Mouse (Mus musculus) CH12.LX (cell line): ENCODE measurements around the gene 4930442H23Rik. TPM values are rescaled to one million over a fixed set of nuclear protein-coding genes. Genes with fewer than 3 reads are reported as not detected.

ENCODE experiments used
- DNase-seq: peaks from one replicate; pipeline ENCODE4 v3.0.0-alpha.2; 2013; ENCODE audit errors: extremely low read depth
- H3K27ac ChIP-seq: 2 replicates; pipeline ENCODE4 v1.5.1; 2012; ENCODE audit warnings: low read depth, mild to moderate bottlenecking, control low read depth, moderate library complexity; ENCODE audit not compliant: insufficient read depth
- H3K27me3 ChIP-seq: replicated peaks from 2 replicates; pipeline ENCODE3; 2012; ENCODE audit warnings: inconsistent platforms
- H3K36me3 ChIP-seq, 2 experiments: replicated peaks in 1 of 2; 2 replicates each; pipeline versions ENCODE3 to v1.6.1; 2012; ENCODE audit warnings: inconsistent platforms in 1 of 2, low read length in 1 of 2, mild to moderate bottlenecking in 1 of 2, mixed read lengths in 1 of 2, moderate library complexity in 1 of 2; ENCODE audit not compliant: control insufficient read depth in 1 of 2, insufficient read depth in 1 of 2
- H3K4me1 ChIP-seq, 2 experiments: 2 replicates each; pipeline ENCODE4 v1.6.1; 2012; ENCODE audit warnings: inconsistent platforms in 1 of 2, moderate library complexity in 1 of 2; ENCODE audit not compliant: insufficient read depth in 2 of 2, control insufficient read depth in 1 of 2
- H3K4me2 ChIP-seq: 2 replicates; pipeline ENCODE4 v1.6.1; 2012; ENCODE audit warnings: low read depth, mild to moderate bottlenecking, control low read depth; ENCODE audit not compliant: poor library complexity, insufficient read depth, severe bottlenecking
- H3K4me3 ChIP-seq, 3 experiments: fragments of 150-350 bp in 1 of 3; sonication (generic) in 1 of 3; replicated peaks in 1 of 3; 2 replicates each; pipeline versions ENCODE3 to v1.5.1; 2011 to 2012; ENCODE audit warnings: low read depth in 2 of 3, low read length in 2 of 3, mild to moderate bottlenecking in 2 of 3, moderate library complexity in 2 of 3, control low read depth in 1 of 3, improper control_type of control experiment in 1 of 3, inconsistent platforms in 1 of 3, mixed read lengths in 1 of 3; ENCODE audit not compliant: poor library complexity in 1 of 3
- H3K79me2 ChIP-seq: replicated peaks from 2 replicates; pipeline ENCODE4 v1.6.1; 2012; ENCODE audit warnings: mild to moderate bottlenecking, moderate library complexity; ENCODE audit not compliant: control insufficient read depth, poor library complexity, insufficient read depth, severe bottlenecking; ENCODE audit errors: extremely low read depth
- H3K9ac ChIP-seq: 2 replicates; pipeline ENCODE4 v1.6.1; 2012; ENCODE audit warnings: low read depth, mild to moderate bottlenecking, control low read depth, moderate library complexity; ENCODE audit not compliant: insufficient read depth
- H3K9me3 ChIP-seq: replicated peaks from 2 replicates; pipeline ENCODE3; 2012; ENCODE audit warnings: low read length, inconsistent platforms, mixed read lengths
- BHLHE40 ChIP-seq: IDR thresholded peaks from 2 replicates; pipeline ENCODE4 v1.6.1; 2011; ENCODE audit warnings: mild to moderate bottlenecking, low read depth, low read length, improper control_type of control experiment
- CHD2 ChIP-seq: IDR thresholded peaks from 2 replicates; pipeline ENCODE4 v1.6.1; 2011; ENCODE audit warnings: low read length, improper control_type of control experiment
- CTCF ChIP-seq, 2 experiments: IDR thresholded peaks in 1 of 2; conservative IDR thresholded peaks in 1 of 2; 2 replicates each; pipeline ENCODE4 v1.5.1; 2011 to 2012; ENCODE audit warnings: low read depth in 2 of 2, low read length in 2 of 2, improper control_type of control experiment in 1 of 2, inconsistent platforms in 1 of 2, mild to moderate bottlenecking in 1 of 2, moderate library complexity in 1 of 2
- ELF1 ChIP-seq: IDR thresholded peaks from 2 replicates; pipeline ENCODE4 v1.6.1; 2014; ENCODE audit warnings: low read depth, mild to moderate bottlenecking, inconsistent platforms, low read length, improper control_type of control experiment
- ETS1 ChIP-seq: conservative IDR thresholded peaks from 2 replicates; pipeline ENCODE4 v1.6.1; 2012; ENCODE audit warnings: low read depth, mild to moderate bottlenecking, inconsistent platforms, low read length, improper control_type of control experiment, moderate library complexity
- JUN ChIP-seq: IDR thresholded peaks from 2 replicates; pipeline ENCODE4 v1.6.1; 2011; ENCODE audit warnings: low read depth, mild to moderate bottlenecking, low read length, improper control_type of control experiment, moderate library complexity; ENCODE audit not compliant: insufficient read depth
- MAFK ChIP-seq: IDR thresholded peaks from 2 replicates; pipeline ENCODE4 v1.6.1; 2011; ENCODE audit warnings: low read length, improper control_type of control experiment; ENCODE audit not compliant: insufficient replicate concordance
- NELFE ChIP-seq: IDR thresholded peaks from 2 replicates; pipeline ENCODE4 v1.6.1; 2011; ENCODE audit warnings: low read depth, low read length, improper control_type of control experiment
- PAX5 ChIP-seq: IDR thresholded peaks from 2 replicates; pipeline ENCODE4 v1.6.1; 2012; ENCODE audit warnings: low read length, inconsistent platforms, mixed read lengths
- POLR2A ChIP-seq: IDR thresholded peaks from 2 replicates; pipeline ENCODE4 v1.6.1; 2011; ENCODE audit warnings: low read depth, mild to moderate bottlenecking, improper control_type of control experiment, low read length
- TCF12 ChIP-seq: IDR thresholded peaks from 2 replicates; pipeline ENCODE4 v1.6.1; 2014; ENCODE audit warnings: low read depth, mild to moderate bottlenecking, inconsistent platforms, low read length, improper control_type of control experiment
- ZNF384 ChIP-seq: IDR thresholded peaks from 2 replicates; pipeline ENCODE4 v1.6.1; 2012; ENCODE audit warnings: low read depth, low read length, improper control_type of control experiment, inconsistent platforms
- dilution Hi-C: fragments of 300-500 bp; cut with MboI; formaldehyde crosslinking; loops from 2 replicates; pipeline ENCODE4 v1.14.3; 2020; ENCODE audit warnings: low sequenced_read_pairs; ENCODE audit not compliant: extremely low pct_unique_long_range_greater_than_20kb, extremely low pct_ligation_motif_present
- in situ Hi-C: fragments of 300-500 bp; cut with MboI; formaldehyde crosslinking; loops from 3 replicates; pipeline ENCODE4 v1.14.3; 2019; ENCODE audit warnings: low sequenced_read_pairs, low pct_ligation_motif_present, low pct_unique_long_range_greater_than_20kb, mixed read lengths
- polyA plus RNA-seq: library from polyadenylated mRNA; unstranded; fragments of >175 nt; gene quantifications from 2 replicates; pipeline ENCODE4 v1.2.1, GENCODE M21; 2012; ENCODE audit warnings: low read depth; ENCODE audit not compliant: insufficient read length
- total RNA-seq, 2 experiments: library from RNA; depleted of rRNA; stranded (reverse); fragments of 300-350 nt in 1 of 2; fragments of >200 nt in 1 of 2; gene quantifications; 2 replicates each; pipeline ENCODE4 v1.2.3; 2012 to 2014

The 4930442H23Rik gene
- total and polyA plus RNA-seq, 3 experiments = 0.27 TPM; not detected in 2

DNA sequence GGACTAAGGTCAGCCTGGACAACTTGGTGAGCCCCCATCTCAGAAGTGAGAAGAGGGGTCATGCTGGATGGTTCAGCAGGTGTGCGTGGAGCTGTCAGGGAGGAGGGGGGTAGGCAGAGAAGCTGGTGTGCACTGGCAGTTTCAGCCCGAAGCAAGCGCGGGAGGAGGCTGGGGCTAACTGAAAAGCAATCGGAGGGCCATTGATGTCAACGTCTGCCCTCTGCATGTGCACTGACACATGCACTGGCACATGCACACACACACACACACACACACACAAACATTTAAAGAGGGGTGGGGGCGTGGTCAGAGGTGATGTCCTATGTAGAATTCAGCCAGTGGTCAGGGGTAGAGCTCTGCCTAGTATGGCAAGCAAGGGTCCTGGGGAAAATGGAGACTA lies 47.8 kb upstream of the 4930442H23Rik start:
- dilution Hi-C loops = no loop called here
- no peak overlapping the region for H3K4me3 ChIP-seq

DNA sequence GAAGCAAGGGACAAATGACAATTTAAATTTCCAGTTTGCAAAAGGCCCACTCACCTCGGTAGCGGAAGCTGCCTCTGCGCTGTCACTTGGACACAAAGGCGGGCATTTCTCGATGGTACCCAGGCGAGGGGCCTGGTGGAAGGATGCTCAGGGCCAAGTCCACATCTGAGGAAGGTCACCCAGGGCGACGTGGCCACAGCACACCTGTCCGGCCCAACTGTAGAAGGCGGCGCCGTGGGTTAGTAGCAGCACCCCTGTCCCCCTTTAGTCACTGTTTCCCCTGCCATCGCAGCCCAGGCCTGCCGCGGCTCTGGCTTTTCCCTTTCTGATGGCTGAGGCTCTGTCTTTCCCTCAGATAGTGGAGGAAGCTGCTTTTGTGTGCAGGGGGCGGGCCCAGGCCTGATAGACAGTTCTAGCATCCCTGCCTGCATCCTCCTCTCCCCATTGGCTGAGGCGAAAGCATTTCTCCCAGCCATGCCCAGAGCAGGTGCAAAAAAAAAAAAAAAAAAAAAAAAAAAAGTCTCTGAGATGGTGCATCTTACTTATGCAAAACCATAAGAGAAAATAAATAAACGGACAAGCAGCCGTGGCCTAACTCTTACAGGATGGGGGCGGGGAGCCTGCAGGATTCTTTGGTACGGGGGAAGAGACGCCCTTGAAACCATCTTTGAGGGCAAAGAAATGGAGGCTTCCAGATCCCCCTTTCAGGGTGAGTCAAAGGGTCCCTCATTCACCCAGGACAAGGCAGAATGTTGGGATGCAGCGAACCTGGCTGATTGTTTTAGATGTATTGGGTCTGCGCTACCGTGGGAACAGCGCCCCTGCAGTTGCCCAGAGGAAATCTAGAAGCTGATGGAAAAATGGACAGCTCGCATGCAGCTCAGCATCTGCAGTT lies 47.0 kb upstream of the 4930442H23Rik start, which contains the start of gene Atcay:
Gene Atcay (minus strand): TSS at position 396 of the 895 bp plus-strand sequence.
- in situ Hi-C loops = no loop called here
- Histone ChIP-seq H3K27me3 (peaks cover 16% of the 10 kb centered on the region), H3K4me3 (no peak within 1 kb of the TSS), H3K4me1 (peaks cover 14 to 17% of the 10 kb centered on the region in 2 experiments), H3K27ac (no peak within 1 kb of the TSS), H3K4me2 (no peak within 1 kb of the TSS), H3K36me3 (peaks cover 0 to 15% of the 10 kb centered on the region in 2 experiments), H3K79me2 (no peaks in the 10 kb centered on the region), H3K9me3 (no peaks in the 10 kb centered on the region), H3K9ac (no peak within 1 kb of the TSS)
- no peak for DNase-seq
- TF ChIP-seq PAX5 = no peak
- TF ChIP-seq TCF12 = no peak
- TF ChIP-seq NELFE = no peak
- TF ChIP-seq ZNF384 = peak; percentile 51; the same call in 1 of the 2 replicates
- TF ChIP-seq ETS1 = no peak
- TF ChIP-seq MAFK = no peak
- no peak for TF ChIP-seq CHD2
- TF ChIP-seq CTCF (conservative IDR thresholded peaks at IDR 0.05 in 1 of 2, IDR thresholded peaks at IDR 0.05 in 1 of 2; ENCODE audit: low read depth in 2 of 2, low read length in 2 of 2) = peak in 1 of 2 experiments; percentile 15; a peak in 1 of 4 replicates
- TF ChIP-seq ELF1 = no peak
- TF ChIP-seq POLR2A = no peak
- dilution Hi-C loops = no loop called here

More for the DNA sequence above, 47.8 kb upstream of the 4930442H23Rik start:
- Histone ChIP-seq H3K9me3 (no peaks in the 10 kb centered on the region), H3K4me1 (peaks cover 14 to 17% of the 10 kb centered on the region in 2 experiments), H3K9ac (no peak overlapping the region), H3K27me3 (peaks cover 16% of the 10 kb centered on the region), H3K4me2 (no peak overlapping the region), H3K36me3 (peaks cover 0 to 21% of the 10 kb centered on the region in 2 experiments), H3K27ac (no peak overlapping the region), H3K79me2 (no peaks in the 10 kb centered on the region)
- DNase-seq = no peak
- in situ Hi-C loops = no loop called here
- TF ChIP-seq JUN (no peak), BHLHE40 (0 out of 2 replicates have a peak, but pooled peaks have one; percentile 4)
